Mouse (Mus musculus): ENCODE results near the gene Npm1.

The Npm1 gene

GRCm38 (mm10) chr11:33145201-33146142 is 17.5 kb downstream of the Npm1 start:
- DNase-seq (ENCODE audit: low spot score) = no peak

GRCm38 (mm10) chr11:33143906-33144305 is 19.1 kb downstream of the Npm1 start:
- DNase-seq (ENCODE audit: low spot score) = no peak

GRCm38 (mm10) chr11:33142801-33143200 is 20.2 kb downstream of the Npm1 start:
- no peak for DNase-seq (ENCODE audit: low spot score)

- DNase-seq (ENCODE audit: low spot score) = no peak
Measured at GRCm38 (mm10) chr11:33140111-33140460, 22.9 kb downstream of the Npm1 start.

- no peak for DNase-seq (ENCODE audit: low spot score)
Measured at GRCm38 (mm10) chr11:33139458-33140110, 23.4 kb downstream of the Npm1 start.

- no peak for DNase-seq (ENCODE audit: low spot score)
Measured at GRCm38 (mm10) chr11:33138686-33139085, 24.3 kb downstream of the Npm1 start.

- DNase-seq (ENCODE audit: low spot score) = no peak
Measured at GRCm38 (mm10) chr11:33134391-33134986, 28.5 kb downstream of the Npm1 start.

GRCm38 (mm10) chr11:33132619-33133338 is 30.2 kb downstream of the Npm1 start:
- DNase-seq (ENCODE audit: low spot score) = no peak

- no peak for DNase-seq (ENCODE audit: low spot score)
Measured at GRCm38 (mm10) chr11:33127058-33127457, 35.9 kb downstream of the Npm1 start.

GRCm38 (mm10) chr11:33122575-33123268 is 40.3 kb downstream of the Npm1 start:
- DNase-seq (ENCODE audit: low spot score) = no peak

GRCm38 (mm10) chr11:33119556-33119955 is 43.5 kb downstream of the Npm1 start:
- DNase-seq (ENCODE audit: low spot score) = no peak

GRCm38 (mm10) chr11:33119116-33119515 is 43.9 kb downstream of the Npm1 start:
- no peak for DNase-seq (ENCODE audit: low spot score)

- no peak for DNase-seq (ENCODE audit: low spot score)
Measured at GRCm38 (mm10) chr11:33118480-33118879, 44.5 kb downstream of the Npm1 start.

- no peak for DNase-seq (ENCODE audit: low spot score)
Measured at GRCm38 (mm10) chr11:33115796-33116195, 47.2 kb downstream of the Npm1 start.

- no peak for DNase-seq (ENCODE audit: low spot score)
Measured at GRCm38 (mm10) chr11:33112407-33112806, 50.6 kb downstream of the Npm1 start.

GRCm38 (mm10) chr11:33110111-33110510 is 52.9 kb downstream of the Npm1 start:
- no peak for DNase-seq (ENCODE audit: low spot score)

GRCm38 (mm10) chr11:33107540-33107939 is 55.5 kb downstream of the Npm1 start:
- no peak for DNase-seq (ENCODE audit: low spot score)

GRCm38 (mm10) chr11:33104911-33105316 is 58.1 kb downstream of the Npm1 start:
- no peak for DNase-seq (ENCODE audit: low spot score)

- no peak for DNase-seq (ENCODE audit: low spot score)
Measured at GRCm38 (mm10) chr11:33103291-33103943, 59.6 kb downstream of the Npm1 start.
